Mouse (Mus musculus) gastrocnemius, postnatal 10 days (tissue): ENCODE results near the gene Zmiz1. TPM values are rescaled to one million over a fixed set of nuclear protein-coding genes. Genes with fewer than 3 reads are reported as not detected.
A peak's percentile ranks its signal among the peaks of the same experiment; 100 is the strongest.

Experiments
- DNase-seq: peaks from one replicate; pipeline ENCODE4 v3.0.0; 2021; ENCODE audit warnings: mixed read lengths
- total RNA-seq, 2 experiments: library from RNA; stranded (reverse); gene quantifications; 2 replicates each; pipeline ENCODE4 v1.2.3; 2021

Zmiz1 gene
- total RNA-seq, 2 experiments from 2014 or later: 31.6 to 43.8 TPM

- DNase-seq: no peak
Measured at GRCm38 (mm10) chr14:25641067-25641466, 182.1 kb downstream of the Zmiz1 start.

DNA sequence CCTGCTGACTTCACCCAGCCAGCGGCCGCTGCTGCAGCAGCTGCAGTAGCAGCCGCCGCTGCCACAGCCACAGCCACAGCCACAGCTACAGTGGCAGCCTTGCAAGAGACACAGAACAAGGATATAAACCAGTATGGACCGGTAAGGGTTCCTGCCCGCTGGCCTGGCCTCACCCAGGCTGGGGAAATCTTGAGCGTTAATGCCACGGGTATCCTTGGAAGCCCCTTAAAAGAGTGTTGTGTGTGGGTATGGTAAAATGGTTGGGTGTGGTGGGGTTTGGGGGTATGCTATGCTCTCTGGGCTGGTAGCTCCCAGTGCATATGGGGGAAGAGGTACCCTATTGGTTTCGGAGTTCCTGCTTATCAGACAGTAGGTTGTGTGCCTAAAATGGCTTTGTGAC is 186.7 kb downstream of the Zmiz1 start:
- DNase-seq: no peak

GRCm38 (mm10) chr14:25646161-25646621 is 187.2 kb downstream of the Zmiz1 start:
- DNase-seq: peak; percentile 50

DNA sequence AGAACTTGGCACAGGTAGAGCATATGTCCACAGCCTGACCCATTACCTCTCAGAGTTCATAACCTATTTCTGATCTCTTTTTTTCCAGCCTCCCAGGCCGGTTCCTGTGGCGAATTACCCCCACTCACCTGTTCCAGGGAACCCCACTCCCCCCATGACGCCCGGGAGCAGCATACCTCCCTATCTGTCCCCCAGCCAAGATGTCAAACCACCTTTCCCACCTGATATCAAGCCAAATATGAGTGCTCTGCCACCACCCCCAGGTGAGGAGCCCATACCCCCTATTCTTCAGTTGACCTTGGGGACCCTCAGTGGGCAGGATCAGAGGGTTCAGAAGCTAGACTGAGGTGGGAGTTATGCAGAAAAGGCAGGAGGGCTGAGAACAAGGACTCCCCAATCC is 192.1 kb downstream of the Zmiz1 start:
- DNase-seq: no peak

DNA sequence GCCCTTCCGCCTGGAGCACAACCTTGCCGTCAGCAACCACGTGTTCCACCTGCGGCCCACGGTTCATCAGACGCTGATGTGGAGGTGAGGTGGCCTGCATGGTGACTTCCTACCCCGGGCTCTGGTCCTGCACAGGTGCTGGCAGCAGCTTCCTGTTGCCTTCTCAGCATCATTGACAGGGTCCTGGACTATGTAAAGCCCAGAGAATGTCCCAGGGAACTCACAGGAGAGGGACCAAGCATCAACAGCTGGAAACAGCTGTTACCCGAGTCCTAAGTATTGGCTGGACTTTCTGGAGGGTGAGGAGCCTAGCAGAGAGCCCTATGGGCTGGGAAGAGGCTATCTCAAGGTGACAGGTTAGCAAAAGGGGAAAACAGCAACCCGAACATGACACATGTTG is 192.9 kb downstream of the Zmiz1 start:
- DNase-seq: no peak

- DNase-seq: no peak
Measured at GRCm38 (mm10) chr14:25654401-25655197, 195.6 kb downstream of the Zmiz1 start.

- no peak for DNase-seq
Measured at GRCm38 (mm10) chr14:25660661-25661060, 201.7 kb downstream of the Zmiz1 start.

DNA sequence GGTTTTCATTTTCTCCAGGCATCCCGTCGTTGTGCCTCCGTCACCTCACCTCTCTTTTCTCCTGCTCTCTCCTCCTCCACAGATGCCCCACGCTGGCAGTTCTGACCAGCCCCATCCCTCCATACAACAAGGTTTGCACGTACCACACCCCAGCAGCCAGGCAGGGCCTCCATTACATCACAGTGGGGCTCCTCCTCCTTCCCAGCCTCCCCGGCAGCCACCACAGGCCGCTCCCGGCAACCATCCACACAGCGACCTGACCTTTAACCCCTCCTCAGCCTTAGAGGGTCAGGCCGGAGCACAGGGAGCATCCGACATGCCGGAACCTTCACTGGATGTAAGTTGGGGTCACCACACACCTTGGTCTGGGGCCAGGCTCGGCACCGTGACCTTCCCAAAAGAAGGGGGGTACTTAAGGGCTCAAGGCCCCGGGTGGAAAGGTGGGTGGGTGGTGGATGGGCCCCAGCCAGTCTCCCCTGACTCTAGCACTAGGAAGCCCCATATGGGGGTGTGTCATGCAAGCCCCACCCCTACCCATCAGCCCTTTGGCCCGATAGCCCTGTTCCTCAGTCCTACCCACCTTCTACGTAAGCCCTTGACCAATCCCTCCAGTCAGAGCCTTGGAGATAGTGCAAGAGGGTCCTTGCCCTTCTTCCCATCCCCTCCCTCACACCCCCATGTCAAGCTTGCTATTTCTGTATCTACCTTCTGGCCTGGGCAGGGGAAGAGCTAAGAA is 202.4 kb downstream of the Zmiz1 start:
- DNase-seq: no peak

GRCm38 (mm10) chr14:25663649-25664309 is 204.8 kb downstream of the Zmiz1 start:
- DNase-seq: no peak

- no peak for DNase-seq
Measured at GRCm38 (mm10) chr14:25664310-25664695, 205.3 kb downstream of the Zmiz1 start.

GRCm38 (mm10) chr14:25665314-25665970 is 206.5 kb downstream of the Zmiz1 start:
- DNase-seq: no peak

GRCm38 (mm10) chr14:25666668-25667376 is 207.8 kb downstream of the Zmiz1 start:
- DNase-seq: no peak

DNA sequence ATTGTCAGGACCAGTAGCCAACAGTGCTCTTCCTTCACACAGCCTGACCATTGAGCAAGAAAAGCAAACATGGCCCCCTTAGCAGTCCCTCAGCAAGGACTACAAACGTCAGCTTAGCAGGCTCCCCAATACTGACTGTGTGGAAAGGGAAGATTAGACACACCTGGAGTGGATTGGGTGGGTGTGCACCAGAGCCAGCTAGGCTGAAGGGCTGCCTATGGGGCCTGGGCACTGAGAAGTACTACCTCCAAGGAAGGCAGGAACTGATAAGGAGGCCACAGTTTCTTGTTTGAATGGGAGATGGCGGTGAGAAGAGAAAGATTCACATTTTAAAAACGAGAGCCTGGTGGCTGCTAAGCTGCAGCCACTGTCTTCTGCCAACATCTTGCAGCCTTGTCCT is 208.6 kb downstream of the Zmiz1 start:
- no peak for DNase-seq

- no peak for DNase-seq
Measured at GRCm38 (mm10) chr14:25679625-25680024, 220.6 kb downstream of the Zmiz1 start.

DNA sequence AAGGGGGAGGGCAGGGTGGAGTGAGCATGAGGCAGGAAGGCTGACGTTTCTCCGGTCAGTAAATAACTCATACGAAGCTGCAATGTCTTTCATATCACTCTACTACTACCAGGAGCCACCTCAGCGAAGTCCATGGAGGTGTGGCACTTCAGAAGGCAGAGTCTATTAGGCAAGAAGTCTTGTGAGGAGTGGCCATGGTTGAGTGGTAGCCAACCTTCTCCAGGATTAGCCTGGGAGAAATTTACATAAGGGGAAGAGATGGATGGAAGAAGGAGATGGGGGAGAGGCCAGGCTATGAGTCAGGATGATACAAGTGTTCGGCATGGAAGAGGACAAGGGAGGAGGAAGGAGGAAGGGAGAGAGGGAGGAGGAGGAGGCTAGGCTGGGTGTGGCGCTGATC is 223.0 kb downstream of the Zmiz1 start:
- DNase-seq: no peak

GRCm38 (mm10) chr14:25686216-25686945 is 227.4 kb downstream of the Zmiz1 start:
- no peak for DNase-seq

DNA sequence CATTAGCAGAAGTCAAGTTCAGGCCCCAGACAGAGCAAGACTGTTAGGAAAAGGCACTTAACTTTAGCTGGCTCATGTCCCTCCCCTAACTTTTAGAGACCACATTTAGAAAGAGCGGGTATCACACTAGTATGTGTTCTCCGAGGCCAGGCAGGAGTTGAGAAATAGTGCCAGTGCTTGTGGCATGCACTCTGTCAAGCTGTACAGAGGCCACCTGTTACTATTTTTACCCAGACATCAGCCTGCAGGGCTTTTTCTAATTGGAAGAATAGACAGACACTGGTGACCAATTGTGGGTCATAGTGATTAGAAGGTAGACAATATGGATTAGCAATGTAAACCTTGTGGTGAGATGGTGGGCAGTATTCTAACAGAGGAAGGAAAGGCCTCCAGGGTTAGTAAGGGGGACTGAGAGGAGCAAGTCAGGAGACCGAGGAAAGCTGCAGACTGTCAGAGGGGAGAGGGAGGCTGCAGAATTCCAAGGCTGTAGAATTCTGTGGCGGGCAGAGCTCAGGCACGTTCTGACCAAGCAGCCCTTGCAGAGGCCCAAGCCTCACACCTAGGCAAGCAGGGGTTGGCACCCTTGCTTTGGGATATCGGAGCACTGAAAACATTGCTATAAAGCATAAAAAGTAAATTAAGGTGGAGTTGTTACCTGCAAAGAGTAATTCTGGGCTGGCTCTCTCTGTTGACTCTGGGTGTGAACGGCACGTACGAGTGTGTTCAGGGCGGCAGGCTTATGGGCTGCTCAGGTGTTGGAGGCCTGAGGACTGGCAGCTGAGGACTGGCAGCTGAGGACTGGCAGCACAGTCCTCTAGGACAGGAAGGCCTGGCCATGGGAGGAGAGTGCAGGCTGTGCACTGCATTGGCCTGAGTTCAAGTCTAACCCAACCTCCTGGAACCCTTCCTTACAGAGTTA is 228.3 kb downstream of the Zmiz1 start:
- DNase-seq: no peak

DNA sequence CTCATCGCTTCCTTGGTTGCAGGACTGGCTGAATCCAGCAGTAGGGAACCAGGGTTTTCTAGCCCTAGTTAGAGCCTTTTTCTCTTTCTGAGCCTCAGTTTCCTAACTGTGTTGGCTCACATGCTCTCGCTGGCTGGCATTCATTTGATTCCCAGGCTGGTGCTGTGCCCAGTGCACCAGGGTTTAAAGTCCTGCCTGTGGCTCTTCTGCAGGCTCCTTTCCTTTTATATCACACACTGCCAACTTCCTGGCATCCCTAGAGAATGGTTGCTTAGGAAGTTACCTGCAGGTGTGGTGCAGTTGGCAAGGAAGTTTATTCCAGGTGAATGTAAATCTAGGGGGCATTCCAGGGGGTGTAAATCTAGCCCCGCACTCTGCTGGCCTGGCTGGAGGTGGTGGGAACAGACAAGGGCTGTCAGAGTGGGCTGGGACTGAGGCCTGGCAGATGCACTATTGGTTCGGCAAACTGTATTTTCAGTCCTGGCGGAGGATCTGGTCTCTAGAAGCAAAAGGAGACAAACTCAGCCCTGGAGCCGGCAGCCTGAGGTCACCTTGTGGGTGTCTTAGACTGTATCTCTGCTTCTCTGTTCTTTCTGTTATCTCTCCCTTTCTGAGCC is 234.4 kb downstream of the Zmiz1 start:
- DNase-seq: no peak

GRCm38 (mm10) chr14:25693888-25694568 is 235.0 kb downstream of the Zmiz1 start, which contains the start of gene Ppif:
Gene Ppif (plus strand): TSS chr14:25694154.
- peak; percentile 99 for DNase-seq
